Mouse (Mus musculus) CD4-positive helper T cell, adult 2 months (primary cell): ENCODE data around the gene Krit1.
A peak's percentile ranks its signal among the peaks of the same experiment; 100 is the strongest.

Experiments used
- DNase-seq: peaks from one replicate; pipeline ENCODE4 v3.0.0-alpha.2; 2012; ENCODE audit warnings: low read depth, missing footprints, low spot score

Krit1 gene

GRCm38 (mm10) chr5:3886862-3887261 is 83.9 kb downstream of the Krit1 start:
- DNase-seq = peak; percentile 58

GRCm38 (mm10) chr5:3889201-3889600 is 86.2 kb downstream of the Krit1 start:
- DNase-seq = no peak

GRCm38 (mm10) chr5:3893459-3894293 is 90.7 kb downstream of the Krit1 start, which contains the start of gene Mterf1a:
Mterf1a (minus strand) TSS chr5:3893933.
- DNase-seq = peak; percentile 52

- DNase-seq = peak; percentile 4
Measured at GRCm38 (mm10) chr5:3894294-3894619, 91.3 kb downstream of the Krit1 start.
